Mouse (Mus musculus) embryo, embryonic 11.5 days (tissue): Measurements from ENCODE around the gene Ddx20.
"Not testable (repeated sequence)": the region's sequence is repeated elsewhere in the genome, so short reads cannot be mapped to it uniquely, and the experiment has no call there.

ENCODE experiments used
- DNase-seq: peaks from one replicate; pipeline ENCODE4 v3.0.0-alpha.2; 2012; ENCODE audit warnings: low read depth, low spot score

Gene Ddx20

GRCm38 (mm10) chr3:105705561-105705960 is 18.2 kb upstream of the Ddx20 start:
- DNase-seq = no peak

GRCm38 (mm10) chr3:105705061-105705549 is 17.7 kb upstream of the Ddx20 start:
- no peak for DNase-seq

DNA sequence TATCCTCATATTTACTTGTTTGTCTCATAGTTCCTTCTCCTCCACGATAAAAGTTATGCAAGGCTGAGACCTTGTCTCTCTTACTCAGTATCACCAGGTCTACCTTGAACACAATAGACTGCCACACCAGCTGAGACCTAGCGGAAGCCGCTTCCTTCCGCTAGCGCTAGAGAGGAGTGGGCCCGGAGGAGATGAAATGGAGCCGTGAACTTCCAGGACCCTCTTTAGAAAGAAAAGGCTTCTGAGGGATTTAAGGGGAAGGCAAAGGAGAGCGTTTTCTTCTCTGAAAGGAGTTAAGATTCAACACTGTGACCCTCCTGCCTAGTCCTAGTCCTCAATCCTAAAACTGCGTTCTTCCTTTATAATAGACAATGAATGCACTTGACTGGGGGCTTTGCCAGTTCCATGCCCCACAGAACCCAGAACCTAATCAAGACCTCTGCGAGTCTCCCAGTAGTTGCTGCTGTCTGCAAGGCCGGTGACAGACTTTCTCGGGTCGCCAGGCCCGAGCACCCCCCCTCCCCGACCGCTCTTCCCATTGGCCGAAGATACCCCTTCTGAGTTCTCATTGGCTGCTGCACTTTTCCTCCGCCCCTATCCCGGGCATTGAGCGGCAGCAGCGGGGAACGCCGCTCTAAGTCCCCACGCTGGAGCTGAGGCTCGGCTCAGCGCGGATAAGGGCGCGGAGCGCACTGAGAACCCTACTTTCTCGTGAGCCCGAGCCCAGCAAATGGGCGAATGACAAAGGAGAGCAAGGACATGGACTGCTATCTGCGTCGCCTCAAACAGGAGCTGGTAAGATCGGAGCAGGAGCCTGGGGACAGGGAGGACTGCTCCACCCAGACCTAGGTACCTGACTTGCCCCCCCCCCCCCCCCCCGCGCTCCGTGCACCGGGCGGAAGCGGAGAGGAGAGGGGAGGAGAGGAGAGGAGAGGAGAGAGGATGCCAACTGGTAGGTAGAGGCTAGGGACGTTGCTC is 16.9 kb upstream of the Ddx20 start, which contains the start of gene Inka2:
Gene Inka2, plus strand, starts transcription at position 569 of the 978 bp plus-strand sequence.
- peak; percentile 78 for DNase-seq

GRCm38 (mm10) chr3:105703571-105703970 is 16.2 kb upstream of the Ddx20 start:
- no peak for DNase-seq

- DNase-seq = no peak
Measured at GRCm38 (mm10) chr3:105701399-105701798, 14.0 kb upstream of the Ddx20 start.

GRCm38 (mm10) chr3:105700786-105701185 is 13.4 kb upstream of the Ddx20 start:
- not testable (repeated sequence) for DNase-seq

GRCm38 (mm10) chr3:105699241-105699933 is 12.0 kb upstream of the Ddx20 start:
- no peak for DNase-seq

DNA sequence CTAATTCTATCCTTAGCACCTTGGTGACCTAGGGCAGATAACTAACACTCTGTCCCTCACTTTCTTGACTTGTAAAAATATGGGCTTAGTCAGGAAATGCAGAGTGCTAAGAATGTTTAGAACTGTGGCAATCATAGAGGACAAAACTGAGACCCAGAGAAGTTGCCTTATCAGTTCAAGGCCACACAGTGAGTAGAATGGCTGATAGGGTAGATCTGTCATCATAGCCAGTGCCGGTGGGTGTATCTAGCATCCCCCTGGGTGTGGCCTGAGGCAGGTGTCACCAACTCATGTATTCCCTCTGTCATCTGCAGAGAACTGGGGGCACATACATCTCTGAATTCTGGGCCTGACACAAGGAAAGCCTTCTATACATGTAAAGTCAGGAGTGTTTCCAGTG is 10.9 kb upstream of the Ddx20 start:
- no peak for DNase-seq

GRCm38 (mm10) chr3:105697148-105697441 is 9.7 kb upstream of the Ddx20 start:
- DNase-seq = no peak

GRCm38 (mm10) chr3:105696387-105697147 is 9.2 kb upstream of the Ddx20 start:
- DNase-seq = no peak

DNA sequence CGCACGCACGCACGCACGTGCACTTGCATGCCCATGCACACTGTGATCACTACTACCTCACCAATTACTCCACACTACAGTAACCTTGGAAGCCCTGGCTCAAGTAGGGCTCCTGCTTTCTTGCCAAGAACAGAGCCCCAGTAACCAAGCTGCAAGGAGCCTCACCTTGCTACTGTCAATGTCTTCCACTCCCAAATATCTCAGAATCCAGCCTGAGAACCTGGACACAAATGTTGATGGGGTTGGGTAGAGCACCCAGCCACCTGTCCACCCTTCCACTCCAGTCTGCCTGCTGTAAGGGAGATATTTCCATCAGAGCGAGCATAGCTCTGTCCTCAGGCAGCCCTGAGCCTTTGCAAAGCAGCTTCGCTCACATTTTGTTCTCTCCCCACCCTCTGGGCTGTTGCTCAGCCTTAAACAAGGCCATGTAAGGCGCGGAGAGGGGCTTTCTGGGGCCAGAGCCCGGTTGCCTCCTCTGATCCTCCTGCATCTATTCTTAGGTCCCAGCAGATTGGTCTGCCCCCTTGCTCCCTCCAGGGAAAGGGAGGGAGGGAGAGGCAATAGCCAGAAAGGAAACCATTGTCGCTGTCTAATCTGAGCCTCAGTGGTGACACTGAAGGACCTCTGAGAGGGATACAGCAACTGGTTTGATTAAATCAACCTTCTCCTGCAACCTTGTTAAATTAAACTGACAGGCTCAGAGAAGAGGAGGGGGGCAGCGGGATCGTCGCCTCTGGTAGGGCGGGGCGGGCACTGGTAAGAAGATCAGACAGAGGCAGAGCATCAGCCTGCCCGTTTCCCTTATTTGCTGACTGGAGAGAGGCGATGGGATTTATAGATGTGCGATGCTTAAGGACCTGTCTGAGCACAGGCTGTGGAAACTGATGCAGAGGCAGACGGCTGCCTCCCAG is 8.4 kb upstream of the Ddx20 start:
- no peak for DNase-seq

DNA sequence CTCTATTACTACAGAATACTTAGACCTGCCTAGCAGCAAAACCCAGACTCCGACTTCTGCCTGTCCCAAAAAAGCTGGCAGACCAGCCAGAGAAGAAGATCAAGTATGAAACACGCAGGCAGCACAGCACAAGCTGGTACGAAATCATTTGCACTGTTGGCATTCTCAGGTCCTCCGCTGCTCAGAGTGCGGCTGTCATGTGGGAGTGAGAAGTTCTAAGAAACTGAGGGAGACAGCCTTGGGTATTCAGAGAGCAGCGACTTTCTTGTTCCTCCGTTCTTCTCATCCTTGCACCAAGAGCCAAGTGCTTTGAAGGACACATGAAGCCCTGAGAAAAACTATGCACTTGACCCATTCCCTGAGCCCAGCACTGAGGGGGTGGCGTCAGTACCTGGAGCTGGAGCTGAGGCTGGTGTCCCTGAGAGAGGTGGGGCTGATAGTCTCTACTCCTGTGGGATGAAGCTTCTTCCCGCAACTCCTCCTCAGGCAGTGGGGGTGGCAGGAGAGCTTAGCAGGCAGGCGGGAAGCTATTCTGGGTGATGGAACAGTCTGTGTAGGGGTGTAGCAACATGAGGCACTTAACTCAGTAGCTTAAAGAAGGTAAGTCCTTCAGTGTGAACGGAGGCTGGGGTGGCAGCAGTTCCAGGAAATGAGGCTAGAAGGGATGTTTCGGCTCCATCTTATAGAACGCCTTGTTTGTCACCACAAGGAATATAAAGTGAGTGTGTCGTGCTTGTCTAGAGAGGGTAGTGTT is 6.1 kb upstream of the Ddx20 start:
- DNase-seq = no peak

GRCm38 (mm10) chr3:105688536-105688935 is 1.2 kb upstream of the Ddx20 start:
- no peak for DNase-seq

DNA sequence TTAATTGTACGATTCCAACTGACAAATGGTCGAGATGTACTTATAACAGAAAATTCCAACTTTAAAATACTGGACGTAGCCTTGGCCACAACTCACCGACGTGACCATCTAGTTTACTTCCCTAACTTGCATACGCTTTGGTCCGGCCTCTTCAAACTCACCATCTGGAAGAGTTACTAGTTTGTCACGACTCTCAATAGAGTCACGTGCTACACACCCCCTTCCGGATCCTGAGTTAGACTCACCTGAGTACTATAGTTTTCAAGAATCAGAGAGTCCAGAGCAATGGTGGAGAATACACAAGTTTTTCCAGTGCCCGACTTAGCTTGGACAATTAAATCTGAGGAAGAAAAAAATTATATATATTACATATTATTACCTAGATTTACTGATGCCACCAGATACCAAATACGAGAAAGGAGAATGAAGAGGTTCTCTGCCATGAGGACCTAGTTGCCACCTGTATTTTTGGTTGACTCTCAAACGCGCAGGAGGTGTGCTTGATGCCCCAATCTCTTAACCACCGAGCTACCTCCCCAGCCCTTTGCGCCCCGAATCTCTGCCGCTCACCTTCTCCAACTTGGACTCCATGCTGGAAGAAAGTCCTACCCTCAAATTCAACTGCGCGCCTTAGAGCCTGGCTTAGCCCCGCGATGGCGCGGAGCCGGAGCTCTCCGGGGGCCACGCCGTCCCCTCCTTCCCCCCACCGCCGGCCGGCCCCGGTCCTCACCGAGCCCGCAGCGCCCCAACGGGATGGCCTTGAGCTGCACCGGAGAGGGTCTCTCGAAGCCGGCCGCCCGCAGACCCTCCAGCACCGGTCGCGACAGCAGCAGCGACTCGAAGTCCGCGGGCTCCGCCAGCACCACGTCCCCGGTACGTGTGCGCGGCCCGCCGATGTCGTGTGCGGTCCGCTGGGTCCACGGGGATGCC is 715 bp downstream of the Ddx20 start:
- DNase-seq = no peak

- no peak for DNase-seq
Measured at GRCm38 (mm10) chr3:105680346-105680745, 7.0 kb downstream of the Ddx20 start.

GRCm38 (mm10) chr3:105675932-105676331 is 11.4 kb downstream of the Ddx20 start:
- no peak for DNase-seq

GRCm38 (mm10) chr3:105674595-105675218 is 12.7 kb downstream of the Ddx20 start:
- DNase-seq = peak; percentile 71

- DNase-seq = no peak
Measured at GRCm38 (mm10) chr3:105670801-105671200, 16.6 kb downstream of the Ddx20 start.

DNA sequence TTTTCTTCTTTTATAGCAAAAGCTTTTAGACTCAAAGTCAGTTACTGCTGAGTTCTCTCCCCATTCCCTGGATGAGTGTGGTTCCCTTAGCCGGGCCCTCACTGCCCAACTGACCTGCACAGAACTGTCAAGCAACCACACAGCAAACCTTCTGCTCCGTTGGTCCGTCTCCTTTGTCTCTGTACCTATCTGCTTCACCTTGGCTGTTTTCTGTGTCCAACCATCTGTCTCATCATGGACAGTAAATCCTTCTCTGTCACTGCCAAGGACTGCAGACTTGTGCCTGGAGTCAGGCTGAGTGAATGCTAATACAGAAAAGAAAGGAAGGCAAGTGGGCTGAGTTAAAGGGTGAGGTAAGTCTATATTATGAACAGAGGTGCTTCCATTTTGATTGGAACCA is 17.6 kb downstream of the Ddx20 start:
- DNase-seq = no peak
